Mouse (Mus musculus): ENCODE data around the gene Slpi. TPM values are rescaled to one million over a fixed set of nuclear protein-coding genes. Genes with fewer than 3 reads are reported as not detected.
"Not testable (repeated sequence)": the region's sequence is repeated elsewhere in the genome, so short reads cannot be mapped to it uniquely, and the experiment has no call there.

Slpi gene
- polyA plus RNA-seq, 1 experiment from 2014 or later, result 0.24 TPM

DNA sequence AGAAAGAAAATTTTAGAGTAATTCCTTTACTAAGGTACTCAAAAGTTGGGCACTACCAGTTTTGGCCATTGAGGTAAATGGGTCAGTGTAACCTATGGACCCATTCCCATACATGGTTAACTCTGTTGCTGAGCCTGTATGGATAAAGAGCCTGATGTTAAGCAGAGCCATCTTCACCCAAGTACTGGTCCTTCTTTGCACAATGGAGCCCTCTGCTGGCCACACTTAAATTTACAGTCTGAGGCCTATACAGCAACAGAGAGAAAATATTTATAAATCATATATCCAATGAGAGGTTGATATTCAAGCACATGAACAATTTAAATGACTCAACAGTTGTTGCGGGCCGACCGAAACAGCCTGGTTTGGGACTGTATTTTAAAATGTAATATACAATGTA, 39.9 kb downstream of the Slpi start:
- 95% methylated on average over 3 of the region's 3 CpGs for WGBS (ENCODE audit: missing documents)
- Histone ChIP-seq H3K27ac (no peak overlapping the region), H3K4me3 (ENCODE audit: inconsistent target) (no peak overlapping the region), H3K36me3 (ENCODE audit: inconsistent target) (no peaks in the 10 kb centered on the region), H3K79me2 (ENCODE audit: inconsistent target) (no peaks in the 10 kb centered on the region)

DNA sequence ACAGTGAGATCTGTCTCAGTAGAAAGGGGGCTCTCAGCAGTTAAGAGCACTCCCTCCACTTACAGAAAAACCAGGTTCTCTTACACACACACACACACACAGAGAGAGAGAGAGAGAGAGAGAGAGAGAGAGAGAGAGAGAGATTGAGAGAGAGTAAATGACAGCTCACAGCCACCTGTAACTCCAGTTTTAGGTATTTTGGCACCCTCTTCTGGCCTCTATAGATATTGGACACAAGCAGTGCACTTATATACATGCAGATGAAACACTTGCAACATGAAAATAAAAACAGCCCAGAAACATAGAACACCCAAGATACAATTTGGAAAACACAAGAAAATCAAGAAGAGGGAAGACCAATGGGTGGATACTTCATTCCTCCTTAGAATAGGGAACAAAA, 41.2 kb downstream of the Slpi start:
- not testable (repeated sequence) for H3K4me3 ChIP-seq (ENCODE audit: inconsistent target); H3K36me3 ChIP-seq (ENCODE audit: inconsistent target); H3K27ac ChIP-seq; H3K79me2 ChIP-seq (ENCODE audit: inconsistent target)

DNA sequence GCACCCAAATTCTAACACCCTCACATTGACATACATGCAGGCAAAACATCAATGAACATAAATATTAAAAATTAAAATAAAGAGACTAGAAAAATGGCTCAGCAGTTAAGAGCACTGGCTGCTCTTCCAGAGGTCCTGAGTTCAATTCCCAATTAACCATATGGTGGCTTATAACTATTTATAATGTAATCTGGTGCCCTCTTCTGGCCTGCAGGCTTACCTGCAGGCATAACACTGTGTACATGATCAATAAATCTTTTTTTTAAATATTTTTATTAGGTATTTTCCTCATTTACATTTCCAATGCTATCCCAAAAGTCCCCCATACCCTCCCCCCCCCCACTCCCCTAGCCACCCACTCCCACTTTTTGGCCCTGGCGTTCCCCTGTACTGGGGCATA, 45.2 kb downstream of the Slpi start:
- H3K79me2 ChIP-seq (ENCODE audit: inconsistent target); H3K36me3 ChIP-seq (ENCODE audit: inconsistent target); H3K4me3 ChIP-seq (ENCODE audit: inconsistent target); H3K27ac ChIP-seq: not testable (repeated sequence)
- no CpG with 5 or more reads among the region's 1 CpGs for WGBS (ENCODE audit: missing documents)

DNA sequence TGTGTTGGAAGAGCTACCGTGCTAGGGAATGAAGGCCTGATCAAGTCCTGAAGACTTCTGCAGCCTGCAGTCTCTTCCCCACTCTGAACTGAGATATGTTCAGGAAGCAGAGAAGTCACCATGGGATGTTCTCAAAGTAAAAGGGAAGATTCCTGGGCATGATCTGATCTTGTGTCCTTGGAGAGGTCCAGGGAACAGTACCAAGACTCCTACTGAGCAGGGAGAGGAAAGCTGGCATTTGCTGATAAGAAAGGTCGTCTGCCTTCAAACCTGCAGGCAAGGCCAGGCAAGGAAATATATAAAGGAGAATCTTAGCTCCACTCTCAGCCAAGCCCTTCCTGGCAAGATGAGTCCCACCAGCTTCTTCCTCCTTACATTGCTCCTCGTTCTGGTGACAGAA, 56.5 kb downstream of the Slpi start, which contains the start of gene Svs5:
Gene Svs5 (plus strand): TSS at position 301 of the 400 bp plus-strand sequence.
- 70% methylated on average over 3 of the region's 3 CpGs for WGBS (ENCODE audit: missing documents)
- H3K36me3 ChIP-seq (ENCODE audit: inconsistent target); H3K4me3 ChIP-seq (ENCODE audit: inconsistent target); H3K79me2 ChIP-seq (ENCODE audit: inconsistent target); H3K27ac ChIP-seq: not testable (repeated sequence)

DNA sequence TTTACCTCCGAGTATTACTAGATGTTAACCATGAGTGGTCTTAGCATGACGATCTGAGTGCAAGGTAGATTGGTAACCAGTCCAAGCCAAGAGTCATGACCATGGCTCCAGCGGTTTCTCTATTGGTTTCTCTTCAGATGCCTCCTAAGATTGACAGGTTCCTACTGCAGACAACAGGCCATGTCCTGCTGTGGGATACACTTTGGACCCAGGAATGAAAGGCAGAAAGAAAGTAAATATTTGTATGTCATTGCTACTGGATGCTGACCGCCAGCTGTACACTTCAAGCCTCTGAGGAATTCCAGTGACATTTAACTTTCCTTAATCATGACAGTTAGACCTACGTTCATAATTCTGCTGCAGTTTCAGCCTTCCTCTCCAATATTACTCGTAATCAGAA, 67.9 kb downstream of the Slpi start:
- Histone ChIP-seq H3K27ac (no peak overlapping the region), H3K36me3 (ENCODE audit: inconsistent target) (no peaks in the 10 kb centered on the region), H3K79me2 (ENCODE audit: inconsistent target) (no peaks in the 10 kb centered on the region), H3K4me3 (ENCODE audit: inconsistent target) (no peak overlapping the region)
- WGBS (ENCODE audit: missing documents), result 94% methylated on average over 6 of the region's 6 CpGs

DNA sequence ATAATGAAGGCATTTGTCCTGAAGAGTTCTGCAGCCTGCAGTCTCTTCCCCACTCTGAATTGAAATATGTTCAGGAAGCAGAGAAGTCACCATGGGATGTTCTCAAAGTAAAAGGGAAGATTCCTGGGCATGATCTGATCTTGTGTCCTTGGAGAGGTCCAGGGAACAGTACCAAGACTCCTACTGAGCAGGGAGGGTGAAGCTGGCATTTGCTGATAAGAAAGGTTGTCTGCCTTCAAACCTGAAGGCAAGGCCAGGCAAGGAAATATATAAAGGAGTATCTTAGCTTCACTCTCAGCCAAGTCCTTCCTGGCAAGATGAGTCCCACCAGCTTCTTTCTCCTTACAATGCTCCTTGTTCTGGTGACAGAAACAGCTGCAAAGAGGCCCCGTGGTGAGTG, 72.4 kb downstream of the Slpi start, which contains the start of gene Svs6:
Gene Svs6 (plus strand): TSS at position 301 of the 400 bp plus-strand sequence.
- H3K36me3 ChIP-seq (ENCODE audit: inconsistent target); H3K27ac ChIP-seq; H3K79me2 ChIP-seq (ENCODE audit: inconsistent target); H3K4me3 ChIP-seq (ENCODE audit: inconsistent target): not testable (repeated sequence)
- 89% methylated on average over 1 of the region's 1 CpGs for WGBS (ENCODE audit: missing documents)

DNA sequence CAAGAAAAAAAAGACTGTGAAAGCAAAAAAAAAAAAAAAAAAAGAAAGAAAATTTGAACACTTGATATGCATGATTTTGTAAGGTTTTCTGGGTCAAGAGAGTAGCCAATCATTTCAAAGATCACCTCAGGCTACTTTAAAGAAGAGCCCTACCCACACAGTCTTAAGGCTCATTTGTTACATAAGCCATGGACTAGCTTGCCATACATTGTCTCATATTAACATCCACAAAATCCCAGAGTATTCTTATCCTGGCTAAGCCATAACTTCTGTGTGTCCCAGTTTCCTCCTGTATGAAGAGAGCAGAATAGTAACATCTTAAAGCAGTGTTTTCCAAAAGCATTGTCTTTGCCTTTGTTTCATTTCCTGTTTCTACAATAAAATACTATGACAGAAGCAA, 73.4 kb downstream of the Slpi start:
- H3K27ac ChIP-seq; H3K79me2 ChIP-seq (ENCODE audit: inconsistent target); H3K36me3 ChIP-seq (ENCODE audit: inconsistent target); H3K4me3 ChIP-seq (ENCODE audit: inconsistent target): not testable (repeated sequence)

DNA sequence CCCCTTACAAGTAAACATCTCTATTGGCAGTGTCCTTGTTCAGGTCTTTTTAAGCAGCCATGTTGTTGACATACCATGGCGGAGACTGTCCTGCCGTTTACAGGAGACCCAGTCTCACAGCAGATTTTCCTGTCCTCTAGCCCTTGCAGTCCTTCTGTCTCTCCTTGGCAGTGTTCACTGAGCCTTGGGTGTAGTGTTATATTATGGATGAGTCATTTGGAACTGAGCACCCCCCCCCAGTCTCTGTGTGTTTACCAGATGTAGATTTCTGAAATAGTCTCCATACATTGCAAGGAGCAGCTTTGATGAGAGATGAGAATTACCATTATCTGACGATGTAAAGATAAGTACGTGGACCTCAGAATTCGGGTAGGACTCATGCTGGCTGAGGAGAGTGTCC, 76.3 kb downstream of the Slpi start:
- no peaks in the 10 kb centered on the region for H3K36me3 ChIP-seq (ENCODE audit: inconsistent target)
- 88% methylated on average over 5 of the region's 5 CpGs for WGBS (ENCODE audit: missing documents)
- H3K79me2 ChIP-seq (ENCODE audit: inconsistent target), result no peaks in the 10 kb centered on the region
- H3K27ac ChIP-seq, result no peak overlapping the region
- no peak overlapping the region for H3K4me3 ChIP-seq (ENCODE audit: inconsistent target)

Other genes starting within 250 kb of the Slpi start
- not detected in 3 replicates for gene Kcns1, start 218.0 kb downstream of the Slpi start, polyA plus RNA-seq (2018)
- not detected in 3 replicates for gene Wfdc5, start 206.4 kb downstream of the Slpi start, polyA plus RNA-seq (2018)
- not detected in 3 replicates for gene Wfdc12, start 198.5 kb downstream of the Slpi start, polyA plus RNA-seq (2018)
- gene Wfdc15a, start 189.0 kb downstream of the Slpi start, polyA plus RNA-seq (2018), result not detected in 3 replicates
- gene Wfdc15b, start 167.4 kb downstream of the Slpi start, polyA plus RNA-seq (2018), result not detected in 3 replicates
- gene Svs2, start 150.6 kb downstream of the Slpi start, polyA plus RNA-seq (2018), result not detected in 3 replicates
- not detected in 3 replicates for gene Svs3b, start 132.5 kb downstream of the Slpi start, polyA plus RNA-seq (2018)
- gene Svs4, start 110.6 kb downstream of the Slpi start, polyA plus RNA-seq (2018), result not detected in 3 replicates
- gene Svs3a, start 99.8 kb downstream of the Slpi start, polyA plus RNA-seq (2018), result not detected in 3 replicates
- gene Svs6, start 72.3 kb downstream of the Slpi start, polyA plus RNA-seq (2018), result not detected in 3 replicates
- not detected in 3 replicates for gene Svs5, start 56.4 kb downstream of the Slpi start, polyA plus RNA-seq (2018)
- not detected in 3 replicates for gene Rbpjl, start 14.0 kb upstream of the Slpi start, polyA plus RNA-seq (2018)
- not detected in 3 replicates for gene Matn4, start 16.1 kb upstream of the Slpi start, polyA plus RNA-seq (2018)
- gene Sdc4, start 54.8 kb upstream of the Slpi start, polyA plus RNA-seq (2018), result 114 to 215 TPM (median 133 TPM) in 3 replicates
- gene Sys1, start 67.9 kb upstream of the Slpi start, polyA plus RNA-seq (2018), result 6.9 to 30.0 TPM (median 27.8 TPM) in 3 replicates
- 0.30 TPM in 1 of 3 replicates, not detected in the others for gene Gm20458, start 71.9 kb upstream of the Slpi start, polyA plus RNA-seq (2018)
- gene Trp53tg5, start 84.6 kb upstream of the Slpi start, polyA plus RNA-seq (2018), result not detected in 3 replicates
- gene Dbndd2, start 97.0 kb upstream of the Slpi start, polyA plus RNA-seq (2018), result 13.0 to 46.6 TPM (median 28.5 TPM) in 3 replicates
- gene Pigt, start 108.4 kb upstream of the Slpi start, polyA plus RNA-seq (2018), result 58.4 to 92.7 TPM (median 64.5 TPM) in 3 replicates
- not detected in 3 replicates for gene Wfdc2, start 173.3 kb upstream of the Slpi start, polyA plus RNA-seq (2018)
- not detected in 3 replicates for gene Spint3, start 184.4 kb upstream of the Slpi start, polyA plus RNA-seq (2018)
- gene Wfdc6a, start 196.4 kb upstream of the Slpi start, polyA plus RNA-seq (2018), result not detected in 3 replicates
- not detected in 3 replicates for gene Eppin, start 204.5 kb upstream of the Slpi start, polyA plus RNA-seq (2018)
- not detected in 3 replicates for gene Wfdc6b, start 224.4 kb upstream of the Slpi start, polyA plus RNA-seq (2018)
- not detected in 3 replicates for gene Wfdc8, start 224.5 kb upstream of the Slpi start, polyA plus RNA-seq (2018)
- not detected in 3 replicates for gene Wfdc16, start 249.7 kb upstream of the Slpi start, polyA plus RNA-seq (2018)